ENCODE assay signal across 28 mouse cellular contexts in genomic region chr15:49560401-49560800, GRCm38 (mm10).
DNase-seq lines count a peak whose midpoint lies in the region; ATAC-seq lines count a peak whose summit lies in the region.
"Had no signal": no experiment of that assay in that cellular context is flagged by ENCODE, and none has a peak within 500 bp of the region (broad histone marks: within the 10 kb centered on the region; RNA-seq: fewer than 3 reads in every experiment).

No protein-coding gene starts in this region.

- DNase-seq in embryo, embryonic 10.5 days (ENCODE audit: low spot score), result peak; percentile 1
- no peak for DNase-seq in embryo, embryonic 11 days
- DNase-seq in 3T3-L1 (ENCODE audit: low read depth, low spot score), result peak; percentile 14
- DNase-seq in mesoderm, embryonic 11.5 days (ENCODE audit: low read depth, low spot score), result peak; percentile 7
- no peak for DNase-seq in testis, postnatal 14 days (ENCODE audit: low spot score)
- DNase-seq: adrenal gland, adult 2 months; adrenal gland, postnatal 14 days; B cell, adult 2 months; cerebellum, adult 11-12 months; cerebellum, adult 8-10 months; cerebellum, postnatal 10 days; cerebellum, postnatal 36 days; gastrocnemius, postnatal 10 days; gastrocnemius, postnatal 36 days; heart, adult 2 months; heart, postnatal 14 days; heart, postnatal 4 days had no signal

- no peak overlapping the region for H3K9ac ChIP-seq in hindbrain, embryonic 12.5 days
- H3K9ac ChIP-seq: forebrain, embryonic 13.5 days; heart, embryonic 13.5 days; hindbrain, embryonic 13.5 days had no signal

- 46% methylated on average over 1 of the region's 1 CpGs for WGBS in hindbrain, embryonic 12.5 days

- no peaks in the 10 kb centered on the region for H3K27me3 ChIP-seq in hindbrain, embryonic 12.5 days
- H3K27me3 ChIP-seq: CH12.LX; forebrain, embryonic 13.5 days; heart, embryonic 13.5 days; hindbrain, embryonic 13.5 days had no signal

- no peaks in the 10 kb centered on the region for H3K4me1 ChIP-seq in hindbrain, embryonic 12.5 days
- H3K4me1 ChIP-seq: forebrain, embryonic 10.5 days; forebrain, embryonic 13.5 days; heart, embryonic 10.5 days; heart, embryonic 13.5 days; hindbrain, embryonic 13.5 days had no signal

- H3K9me3 ChIP-seq in hindbrain, embryonic 12.5 days (replicated peaks), result no peaks in the 10 kb centered on the region
- H3K9me3 ChIP-seq: forebrain, embryonic 10.5 days; forebrain, embryonic 13.5 days; G1E; heart, embryonic 10.5 days; heart, embryonic 13.5 days; hindbrain, embryonic 13.5 days had no signal

- H3K36me3 ChIP-seq in hindbrain, embryonic 12.5 days, result no peaks in the 10 kb centered on the region
- H3K36me3 ChIP-seq: forebrain, embryonic 10.5 days; G1E; heart, embryonic 10.5 days; heart, embryonic 13.5 days; hindbrain, embryonic 13.5 days had no signal

- no peak overlapping the region for H3K4me3 ChIP-seq in hindbrain, embryonic 12.5 days
- H3K4me3 ChIP-seq: forebrain, embryonic 10.5 days; forebrain, embryonic 13.5 days; heart, adult 2 months; heart, embryonic 10.5 days; heart, embryonic 13.5 days; hindbrain, embryonic 13.5 days had no signal

- no peak overlapping the region for H3K4me2 ChIP-seq in hindbrain, embryonic 12.5 days (replicated peaks)
- H3K4me2 ChIP-seq: forebrain, embryonic 13.5 days; heart, embryonic 13.5 days; hindbrain, embryonic 13.5 days had no signal

- peak; percentile 64; the same call in 1 of the 2 replicates for ATAC-seq in common myeloid progenitor, adult 5-6 weeks (replicated peaks; ENCODE audit: low read depth, poor library complexity, severe bottlenecking)
- no peak for ATAC-seq in hindbrain, embryonic 12.5 days (ENCODE audit: low FRiP score)
- ATAC-seq: forebrain, embryonic 13.5 days; forebrain, embryonic 16.5 days; hindbrain, embryonic 16.5 days had no signal

- H3K27ac ChIP-seq in hindbrain, embryonic 12.5 days, result no peak overlapping the region
- H3K27ac ChIP-seq: forebrain, embryonic 10.5 days; forebrain, embryonic 13.5 days; heart, adult 2 months; heart, embryonic 10.5 days; heart, embryonic 13.5 days; hindbrain, embryonic 13.5 days had no signal

Comparison
In these comparisons a context has a peak if more than half of its experiments do, and no peak if none do; other contexts are left out.
1. DNase-seq: peak in embryo, embryonic 10.5 days (single experiment), 3T3-L1 (single experiment) and mesoderm, embryonic 11.5 days (single experiment); none in embryo, embryonic 11 days (single experiment) and testis, postnatal 14 days (single experiment).